In genomic region chr5:107726281-107727006, GRCm38 (mm10) we compare ENCODE assay signal across 8 mouse cellular contexts. TPM values are rescaled to one million over a fixed set of nuclear protein-coding genes. Genes with fewer than 3 reads are reported as not detected.
A peak's percentile ranks its signal among the peaks of the same experiment; 100 is the strongest.
DNase-seq lines count a peak whose midpoint lies in the region; ATAC-seq and TF ChIP-seq lines count a peak whose summit lies in the region.

No protein-coding gene starts in this region.

- H3K4me1 ChIP-seq in embryonic facial prominence, embryonic 12.5 days = peaks cover 40% of the 10 kb centered on the region
- peaks cover 43% of the 10 kb centered on the region for H3K4me1 ChIP-seq in hindbrain, embryonic 13.5 days (replicated peaks)
- H3K4me1 ChIP-seq in liver, embryonic 16.5 days (ENCODE audit: control insufficient read depth, low read depth, low read length) = peaks cover 11% of the 10 kb centered on the region; the same call in 1 of the 2 replicates
- peaks cover 13% of the 10 kb centered on the region for H3K4me1 ChIP-seq in stomach, postnatal 0 days (replicated peaks; ENCODE audit: control insufficient read depth, insufficient read depth)

- H3K27ac ChIP-seq in embryonic facial prominence, embryonic 12.5 days = no peak overlapping the region
- no peak overlapping the region for H3K27ac ChIP-seq in hindbrain, embryonic 13.5 days
- H3K27ac ChIP-seq in liver, embryonic 16.5 days (ENCODE audit: low read length) = no peak overlapping the region
- no peak overlapping the region for H3K27ac ChIP-seq in stomach, postnatal 0 days (replicated peaks)

- TF ChIP-seq CTCF in stomach, postnatal 0 days (IDR thresholded peaks at IDR 0.05; ENCODE audit: low read depth) = no peak

- H3K4me3 ChIP-seq in embryonic facial prominence, embryonic 12.5 days = peak overlapping the region; percentile 28
- peak overlapping the region; percentile 25 for H3K4me3 ChIP-seq in hindbrain, embryonic 13.5 days
- H3K4me3 ChIP-seq in liver, embryonic 16.5 days (ENCODE audit: low read depth, low read length) = peak overlapping the region; percentile 41
- peak overlapping the region; percentile 29 for H3K4me3 ChIP-seq in stomach, postnatal 0 days (ENCODE audit: low read depth, low read length)

- peaks cover 77% of the 10 kb centered on the region for H3K27me3 ChIP-seq in embryonic facial prominence, embryonic 12.5 days
- H3K27me3 ChIP-seq in hindbrain, embryonic 13.5 days = peaks cover 96% of the 10 kb centered on the region
- H3K27me3 ChIP-seq in liver, embryonic 16.5 days (ENCODE audit: control insufficient read depth, insufficient read depth, low read depth, low read length) = peaks cover 78% of the 10 kb centered on the region
- H3K27me3 ChIP-seq in stomach, postnatal 0 days (ENCODE audit: control insufficient read depth, insufficient read depth, low read length) = peaks cover 30% of the 10 kb centered on the region; the same call in 1 of the 2 replicates

- H3K9me3 ChIP-seq in embryonic facial prominence, embryonic 12.5 days = no peaks in the 10 kb centered on the region
- H3K9me3 ChIP-seq in hindbrain, embryonic 13.5 days = no peaks in the 10 kb centered on the region
- H3K9me3 ChIP-seq in liver, embryonic 16.5 days (replicated peaks; ENCODE audit: control insufficient read depth, low read length) = no peaks in the 10 kb centered on the region
- no peaks in the 10 kb centered on the region for H3K9me3 ChIP-seq in stomach, postnatal 0 days (ENCODE audit: control insufficient read depth, low read length)

- peak overlapping the region; percentile 45 for H3K4me2 ChIP-seq in embryonic facial prominence, embryonic 12.5 days (replicated peaks)
- H3K4me2 ChIP-seq in hindbrain, embryonic 13.5 days = peak overlapping the region; percentile 43
- peak overlapping the region; percentile 56 for H3K4me2 ChIP-seq in liver, embryonic 16.5 days (ENCODE audit: low read depth, low read length)
- peak overlapping the region; percentile 51 for H3K4me2 ChIP-seq in stomach, postnatal 0 days (replicated peaks; ENCODE audit: low read depth)

- no peak for ATAC-seq in embryonic facial prominence, embryonic 12.5 days (ENCODE audit: insufficient number of reproducible peaks, insufficient read depth, low FRiP score, low TSS enrichment)
- 0 out of 2 replicates have a peak, but pooled peaks have one; percentile 30 for ATAC-seq in hindbrain, embryonic 13.5 days (ENCODE audit: low FRiP score)
- ATAC-seq in liver, embryonic 16.5 days (ENCODE audit: low read depth) = no peak
- ATAC-seq in stomach, postnatal 0 days (ENCODE audit: low FRiP score, low TSS enrichment) = no peak

- no peaks in the 10 kb centered on the region for H3K36me3 ChIP-seq in embryonic facial prominence, embryonic 12.5 days
- H3K36me3 ChIP-seq in hindbrain, embryonic 13.5 days = no peaks in the 10 kb centered on the region
- H3K36me3 ChIP-seq in liver, embryonic 16.5 days (ENCODE audit: control insufficient read depth, insufficient read depth) = no peaks in the 10 kb centered on the region
- no peaks in the 10 kb centered on the region for H3K36me3 ChIP-seq in stomach, postnatal 0 days (ENCODE audit: control insufficient read depth, insufficient read depth, low read length)

- no peak overlapping the region for H3K9ac ChIP-seq in embryonic facial prominence, embryonic 12.5 days
- H3K9ac ChIP-seq in hindbrain, embryonic 13.5 days = no peak overlapping the region
- no peak overlapping the region for H3K9ac ChIP-seq in liver, embryonic 16.5 days (ENCODE audit: low read depth, low read length)
- H3K9ac ChIP-seq in stomach, postnatal 0 days (ENCODE audit: low read length) = no peak overlapping the region

- peak; percentile 19 for DNase-seq in right cerebral cortex, postnatal 4 days
- no peak for DNase-seq in right cerebral cortex, postnatal 14 days
- peak; percentile 20 for DNase-seq in stomach, postnatal 0 days (ENCODE audit: low spot score)
- DNase-seq in layer of hippocampus, adult 9-11 months = no peak
- DNase-seq in urinary bladder, postnatal 10 days (ENCODE audit: low spot score) = no peak

- TF ChIP-seq EP300 in stomach, postnatal 0 days (optimal IDR thresholded peaks at IDR 0.05) = no peak

- WGBS in embryonic facial prominence, embryonic 12.5 days = under 1% methylated on average over 57 of the region's 57 CpGs
- under 1% methylated on average over 57 of the region's 57 CpGs for WGBS in hindbrain, embryonic 13.5 days
- WGBS in liver, embryonic 16.5 days (ENCODE audit: insufficient replicate concordance) = under 1% methylated on average over 57 of the region's 57 CpGs
- 1% methylated on average over 57 of the region's 57 CpGs for WGBS in stomach, postnatal 0 days

RNA-seq across cellular contexts. Expression of gene Gfi1, which starts 0.6 kb away (rescaled TPM):
- polyA plus RNA-seq in embryonic facial prominence, embryonic 12.5 days (2016; fragmentation: Nextera tagmentation; extraction: Ambion mirVana) = 0.08 TPM in 1 of 2 replicates, not detected in the other
- not detected in 2 replicates for polyA plus RNA-seq in hindbrain, embryonic 13.5 days (2015; fragmentation: Nextera tagmentation; extraction: Ambion mirVana)
- 1.4 and 1.5 TPM in 2 replicates for polyA plus RNA-seq in liver, embryonic 16.5 days (2015; fragmentation: Nextera tagmentation; extraction: Ambion mirVana)
- 0.10 TPM in 1 of 2 replicates, not detected in the other for polyA plus RNA-seq in stomach, postnatal 0 days (2015; fragmentation: Nextera tagmentation; extraction: Ambion mirVana)

Comparison
In these comparisons a context has a peak if more than half of its experiments do, and no peak if none do; other contexts are left out.
1. DNase-seq: peak in right cerebral cortex, postnatal 4 days (single experiment) and stomach, postnatal 0 days (single experiment); none in right cerebral cortex, postnatal 14 days (single experiment), layer of hippocampus, adult 9-11 months (single experiment) and urinary bladder, postnatal 10 days (single experiment).
2. Peak in every context shown above with its lines, with median percentiles within 50 percentile points of each other: H3K4me2 ChIP-seq and H3K4me3 ChIP-seq.